Mouse (Mus musculus) R1 (cell line): ENCODE measurements around the gene Wrb.

Source experiments
- DNase-seq: peaks from one replicate; pipeline ENCODE4 v3.0.0-alpha.2; 2018; ENCODE audit warnings: low read depth, low spot score

Wrb gene

GRCm38 (mm10) chr16:96158511-96159080, 13.4 kb downstream of the Wrb start:
- DNase-seq, result peak; percentile 12

GRCm38 (mm10) chr16:96159091-96159731, 14.0 kb downstream of the Wrb start:
- DNase-seq, result peak; percentile 68

GRCm38 (mm10) chr16:96159794-96160346, 14.7 kb downstream of the Wrb start:
- DNase-seq, result peak; percentile 38

DNA sequence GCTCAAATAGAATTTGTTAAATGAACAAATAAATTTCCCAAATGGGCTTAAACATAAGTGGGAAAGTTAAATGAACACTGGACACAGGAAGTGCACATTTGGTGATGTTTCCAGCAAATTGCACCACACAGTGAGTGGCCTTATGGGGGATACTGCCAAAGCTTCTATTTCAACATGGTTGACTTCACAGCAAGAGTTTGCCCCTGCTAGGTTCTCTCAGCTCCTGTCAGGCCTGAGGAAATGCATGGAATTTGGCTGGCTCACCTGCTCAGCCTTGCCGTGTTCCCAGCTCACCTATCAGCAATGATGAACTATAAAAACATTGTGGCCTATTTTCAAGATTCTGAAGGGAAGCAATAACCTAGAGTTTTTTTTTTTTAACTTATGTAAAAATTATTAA, 15.7 kb downstream of the Wrb start:
- no peak for DNase-seq

- no peak for DNase-seq
Measured at GRCm38 (mm10) chr16:96161336-96161735, 16.1 kb downstream of the Wrb start.

DNA sequence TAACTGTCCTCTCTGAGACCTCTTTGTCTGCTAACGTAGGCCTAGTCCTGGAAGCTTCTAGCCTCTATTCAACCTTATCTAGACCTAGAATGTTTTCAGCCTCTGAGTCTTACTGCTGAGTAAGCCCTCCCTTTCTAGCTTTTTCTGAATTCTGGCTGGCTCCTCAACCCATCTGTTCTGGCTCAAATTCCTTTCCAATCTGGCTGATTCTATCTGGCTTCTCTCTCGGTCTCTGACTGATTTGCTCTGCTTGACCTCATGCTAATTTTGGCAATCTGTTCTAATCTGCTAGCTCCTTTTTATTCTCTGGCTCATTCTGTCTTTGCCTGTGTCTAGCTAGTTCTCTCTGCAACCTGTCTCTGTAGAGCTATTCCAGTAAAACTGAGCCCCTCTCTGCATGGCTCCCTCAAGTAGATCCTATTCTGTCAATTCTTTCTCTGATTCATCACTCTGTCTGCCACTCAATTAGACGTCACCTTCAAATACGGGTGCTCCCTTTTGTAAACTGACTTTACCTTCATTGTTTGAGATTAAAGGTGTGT, 20.6 kb downstream of the Wrb start:
- no peak for DNase-seq

DNA sequence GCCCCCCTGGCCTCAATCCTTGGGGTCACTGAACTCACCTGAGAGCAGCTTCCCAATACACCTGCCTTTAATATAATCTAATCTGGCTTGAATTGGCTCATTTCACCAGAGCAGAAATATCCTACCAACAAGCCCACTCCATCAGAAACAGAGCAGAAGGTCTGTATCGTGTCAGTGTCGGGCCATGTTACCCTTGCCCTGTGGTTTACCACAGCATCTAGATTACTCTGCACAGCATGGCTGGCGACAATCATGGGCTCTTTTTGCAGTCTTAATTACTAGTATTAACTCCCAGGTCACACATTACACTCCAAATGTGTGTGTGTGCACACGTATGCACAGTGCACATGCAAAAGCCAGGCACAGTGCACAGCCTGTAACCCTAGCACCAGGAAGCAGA, 23.6 kb downstream of the Wrb start:
- no peak for DNase-seq

DNA sequence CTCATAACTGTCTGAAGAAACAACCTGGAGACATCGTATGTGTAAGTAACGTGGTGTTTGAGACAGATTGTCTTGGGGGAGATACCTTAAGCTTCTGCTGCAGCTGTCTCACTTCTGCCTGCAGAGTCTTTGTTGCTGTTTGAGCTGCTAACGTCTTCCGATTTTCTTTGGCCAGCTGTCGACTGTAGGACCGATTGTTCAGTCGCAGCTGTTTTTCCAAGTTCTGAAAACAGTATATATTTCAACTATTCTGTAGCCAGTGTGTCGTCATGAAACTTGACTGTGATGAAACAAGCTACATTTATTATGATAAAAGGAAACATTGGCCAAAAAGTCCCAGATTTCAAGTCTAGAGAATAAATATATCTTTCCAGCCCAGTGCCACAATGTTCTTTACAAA, 28.4 kb downstream of the Wrb start:
- DNase-seq, result no peak

DNA sequence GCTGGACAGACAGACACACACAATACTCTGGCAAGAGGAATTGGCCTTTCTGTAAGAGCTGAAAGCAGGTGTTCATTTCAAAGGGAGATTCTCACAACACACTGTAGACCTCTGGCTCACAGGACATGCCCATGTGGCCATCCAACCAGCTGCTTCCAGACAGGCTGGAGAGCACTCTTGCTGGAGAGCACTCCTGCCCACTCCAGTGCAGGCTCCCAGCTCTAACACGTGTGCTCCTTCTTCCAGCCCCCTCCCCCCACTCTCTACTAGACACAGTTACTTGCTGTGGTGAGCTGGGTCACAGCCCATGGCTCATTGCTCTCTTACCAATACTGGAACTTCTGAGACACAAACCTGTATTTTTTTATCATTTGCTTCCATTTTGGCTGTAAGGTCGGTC, 30.2 kb downstream of the Wrb start:
- no peak for DNase-seq

DNA sequence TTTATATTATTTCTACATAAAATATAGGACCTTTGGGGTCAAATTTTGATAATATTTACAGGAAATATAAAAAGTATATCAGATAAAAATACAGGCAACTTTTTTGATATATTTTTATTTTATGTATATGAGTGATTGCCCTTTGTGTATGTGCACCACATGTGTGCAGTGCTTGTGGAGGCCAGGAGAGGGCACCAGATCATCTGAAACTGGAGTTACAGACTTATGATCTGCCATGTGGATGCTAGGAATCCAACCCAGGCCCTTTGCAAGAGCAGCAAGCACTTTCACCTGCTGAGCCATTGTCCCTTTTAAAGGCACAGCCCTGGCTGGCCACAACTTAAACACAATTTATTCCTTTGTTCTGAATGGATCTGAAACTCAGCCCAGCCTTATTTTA, 33.9 kb downstream of the Wrb start:
- peak; percentile 73 for DNase-seq

DNA sequence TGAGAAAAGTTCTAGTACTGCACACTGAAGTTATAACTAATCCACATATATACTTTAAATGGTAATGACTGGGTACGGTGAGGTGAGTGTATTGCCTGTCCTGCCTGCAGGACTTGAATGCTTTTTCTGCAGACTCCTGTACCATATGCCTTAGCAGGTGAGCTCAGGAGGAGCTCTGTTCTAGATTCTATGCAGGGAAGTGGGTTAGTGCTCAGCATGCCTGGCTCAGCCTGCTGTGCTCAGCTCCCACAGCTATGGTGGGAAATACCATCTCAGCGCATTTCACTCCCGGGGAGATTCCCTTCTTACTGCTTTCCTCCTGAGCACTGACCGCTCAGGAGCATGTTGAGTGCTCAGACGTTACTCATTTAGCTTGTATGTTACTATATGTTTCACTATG, 42.4 kb downstream of the Wrb start:
- DNase-seq, result no peak

GRCm38 (mm10) chr16:96191531-96192506, 46.6 kb downstream of the Wrb start, which contains the start of gene Lca5l:
TSS of gene Lca5l (minus strand) at chr16:96192271.
- DNase-seq, result peak; percentile 99

DNA sequence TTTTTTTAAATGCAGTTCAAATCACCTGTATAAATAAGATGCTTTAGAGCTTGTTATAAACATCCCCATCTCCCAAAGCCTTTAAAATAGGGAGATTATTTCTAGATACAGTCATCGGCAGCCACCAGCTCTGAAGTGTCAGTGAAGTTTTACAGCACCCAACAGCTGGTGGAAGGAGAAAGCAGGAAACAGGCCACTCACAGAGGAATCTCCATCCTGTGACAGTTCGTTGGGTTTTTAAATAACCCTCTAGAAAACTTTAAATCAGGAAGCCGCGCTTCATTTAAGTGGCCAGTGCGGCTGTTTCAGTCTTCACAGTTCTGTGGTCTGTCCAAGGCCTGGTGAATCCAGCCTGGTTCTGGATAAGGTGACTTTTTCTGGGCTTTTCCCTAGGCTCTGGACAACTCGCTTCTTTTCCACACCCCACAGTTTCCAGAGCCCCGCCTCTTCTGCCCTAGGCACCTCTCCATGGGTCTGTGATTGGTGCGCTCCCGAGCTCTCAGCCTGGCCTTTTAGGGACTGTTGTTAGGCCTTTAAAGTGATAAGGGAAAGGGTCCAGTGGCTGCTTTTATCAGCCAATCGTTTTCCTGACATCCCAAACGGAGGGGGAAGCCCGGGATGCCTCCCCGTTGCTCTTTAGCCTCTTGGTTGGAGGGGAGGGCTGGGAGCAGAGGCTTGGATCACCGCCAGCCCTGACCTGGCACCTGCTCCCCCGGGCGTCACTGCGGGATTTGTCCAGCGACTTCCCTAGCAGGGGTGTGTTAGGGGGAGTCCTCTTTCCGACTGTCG, 54.9 kb downstream of the Wrb start, which contains the start of gene Sh3bgr:
Sh3bgr (plus strand) TSS at position 538 of the 789 bp plus-strand sequence.
- DNase-seq, result peak; percentile 76

- DNase-seq, result no peak
Measured at GRCm38 (mm10) chr16:96200702-96201028, 55.5 kb downstream of the Wrb start.

- DNase-seq, result no peak
Measured at GRCm38 (mm10) chr16:96201485-96202232, 56.5 kb downstream of the Wrb start.
